Mouse (Mus musculus) neutrophil, adult 59 days (primary cell): Measurements from ENCODE around the gene Pnmal1. TPM values are rescaled to one million over a fixed set of nuclear protein-coding genes. Genes with fewer than 3 reads are reported as not detected.

ENCODE experiments used
- total RNA-seq, 2 experiments: library from RNA; stranded (reverse); gene quantifications; 1 replicate in 1 of 2; 2 replicates in 1 of 2; pipeline ENCODE4 v1.2.4; 2023

Gene Pnmal1
- total RNA-seq: not detected

DNA sequence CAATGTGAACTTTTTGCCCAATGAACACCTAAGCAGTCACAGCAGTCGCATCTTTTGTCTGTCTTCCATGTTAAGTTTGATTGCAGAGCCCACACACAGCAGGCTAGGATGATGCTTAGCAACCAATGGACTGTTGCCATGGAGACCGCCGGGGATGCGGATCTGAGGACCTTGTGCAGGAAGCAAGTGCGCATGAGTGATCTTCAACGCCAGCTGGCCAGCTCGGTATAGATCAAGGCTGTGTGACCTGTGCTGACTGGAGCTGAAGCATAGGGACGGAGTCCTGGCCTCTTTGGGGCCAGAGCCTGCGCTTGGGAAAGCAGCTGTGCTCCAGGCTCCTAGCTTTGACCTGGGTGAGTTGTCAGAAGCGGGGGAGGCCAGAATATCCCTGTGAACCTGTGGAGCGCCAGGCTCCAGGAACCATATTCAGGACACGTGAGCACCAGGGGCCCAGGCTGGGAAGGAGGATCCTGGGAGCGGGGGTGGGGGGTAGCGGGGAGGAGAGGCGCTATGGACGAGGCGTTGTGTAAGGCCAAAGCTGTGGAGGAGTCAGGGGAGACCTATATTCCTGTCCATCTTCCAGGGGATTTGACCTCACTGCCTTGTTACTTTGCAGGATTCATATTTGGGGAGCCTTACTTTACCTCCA, at the start of gene Pnmal1:
TSS of gene Pnmal1 (plus strand) at position 141 of the 649 bp plus-strand sequence.

DNA sequence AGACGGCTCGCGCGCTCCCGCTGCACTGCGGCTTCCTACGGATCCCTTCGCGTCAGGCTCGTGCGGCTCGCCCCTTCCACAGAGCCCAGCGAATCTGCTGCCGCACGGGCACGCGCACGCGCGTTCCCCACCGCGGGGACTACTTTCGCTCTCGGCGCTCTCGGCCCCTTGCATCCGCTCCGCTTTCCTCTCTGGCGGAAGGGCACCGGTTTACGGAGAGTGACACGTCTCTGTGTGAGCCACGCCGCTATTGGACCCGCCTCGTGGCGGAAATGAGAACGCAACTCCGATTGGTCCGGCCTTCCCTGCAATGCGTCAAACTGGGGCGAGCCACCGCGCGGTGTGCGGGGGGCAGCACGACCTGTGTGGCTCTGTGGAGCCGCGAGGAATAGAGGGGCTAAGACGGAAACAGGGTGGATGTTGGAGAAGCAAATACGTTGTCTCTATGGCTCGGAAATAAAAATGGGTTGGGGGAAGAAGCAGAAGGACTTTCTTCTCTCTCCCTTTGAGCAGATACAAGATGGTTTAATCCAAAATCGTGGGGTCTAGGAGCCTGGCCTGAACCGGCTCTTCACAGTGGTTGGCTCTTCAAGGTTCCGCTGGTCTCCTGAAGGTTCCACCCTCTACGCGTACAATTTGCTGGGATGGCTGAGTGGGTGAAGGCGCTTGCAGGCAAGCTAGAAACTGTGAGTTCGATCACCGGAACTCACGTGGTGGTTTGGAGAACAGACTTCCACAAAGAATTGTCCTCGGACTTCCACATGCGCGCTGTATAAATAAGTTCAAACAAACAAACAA, 35.2 kb upstream of the Pnmal1 start, which contains the start of gene Calm3:
TSS of gene Calm3 (minus strand) at position 78 of the 798 bp plus-strand sequence.

DNA sequence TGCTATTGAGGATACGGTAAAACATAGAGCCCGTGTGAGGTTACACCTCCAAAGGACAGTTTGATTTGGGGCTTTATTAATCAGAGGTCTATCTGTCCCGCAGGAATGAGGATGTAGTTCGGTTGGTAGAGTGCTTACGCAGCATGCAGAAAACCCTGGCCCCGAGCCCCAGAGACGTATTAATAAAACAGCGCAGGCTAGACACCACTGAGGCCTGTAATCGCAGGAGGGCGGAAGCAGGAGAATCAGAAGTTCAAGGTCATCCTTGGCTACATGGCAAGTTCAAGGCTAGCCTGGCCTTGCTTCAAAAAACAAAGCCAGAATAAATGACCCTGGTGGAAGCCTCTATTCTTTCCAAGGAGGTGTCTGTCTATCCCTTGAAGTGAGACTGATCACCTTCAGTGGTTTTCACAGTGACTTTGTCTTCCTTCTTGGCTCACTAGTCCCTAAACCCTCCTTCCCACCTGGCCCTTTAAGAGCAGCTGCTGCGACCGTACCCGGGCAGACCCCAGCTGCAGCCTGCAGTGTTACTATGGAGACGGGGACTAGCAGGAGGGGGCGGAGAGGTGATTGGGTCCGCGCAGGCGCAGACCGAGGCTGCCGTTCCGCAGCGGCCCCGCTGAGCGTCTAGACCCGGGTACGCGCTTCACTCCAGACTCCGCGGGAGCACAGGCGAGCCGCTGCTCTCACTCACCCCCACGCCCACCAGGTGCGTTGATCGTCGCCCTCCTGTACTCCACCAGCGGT, 15.2 kb upstream of the Pnmal1 start, which contains the start of gene Pnmal2:
TSS of gene Pnmal2 (plus strand) at position 622 of the 747 bp plus-strand sequence.

DNA sequence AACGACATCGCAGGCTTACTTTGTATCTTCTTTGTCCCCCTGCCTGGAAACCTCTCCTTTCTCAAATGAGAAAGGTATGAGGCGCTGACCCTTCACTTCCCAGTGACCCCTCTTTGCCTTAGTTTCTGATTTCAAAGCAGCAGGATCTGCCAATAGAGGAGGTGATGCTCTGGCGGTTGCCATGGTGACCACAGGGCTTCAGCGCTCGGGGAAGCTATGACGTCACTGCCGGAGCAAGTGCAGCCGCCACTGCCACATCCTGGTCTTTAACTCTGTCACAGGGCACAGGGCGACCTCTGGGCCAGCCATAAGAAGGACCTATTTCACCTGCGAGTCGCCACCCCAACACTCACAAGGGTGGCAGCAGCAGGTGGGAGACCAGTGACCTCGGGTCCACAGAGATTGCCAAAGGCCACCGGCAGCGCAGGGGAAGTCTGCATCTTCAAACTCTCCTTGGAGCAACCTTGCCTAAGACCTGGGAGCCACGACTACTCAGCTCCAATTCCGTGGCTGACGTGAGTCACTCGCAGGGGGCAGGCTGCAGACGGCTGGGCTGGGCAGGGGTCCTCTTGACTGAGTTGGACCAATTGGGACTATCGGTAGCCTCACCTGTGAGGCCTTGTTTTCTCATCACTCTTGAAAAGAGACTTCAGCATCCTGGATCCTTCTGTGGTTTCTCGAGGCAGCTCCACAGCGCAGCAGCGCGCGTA, 23.5 kb downstream of the Pnmal1 start, which contains the start of gene Gm42372:
TSS of gene Gm42372 (plus strand) at position 228 of the 710 bp plus-strand sequence.

DNA sequence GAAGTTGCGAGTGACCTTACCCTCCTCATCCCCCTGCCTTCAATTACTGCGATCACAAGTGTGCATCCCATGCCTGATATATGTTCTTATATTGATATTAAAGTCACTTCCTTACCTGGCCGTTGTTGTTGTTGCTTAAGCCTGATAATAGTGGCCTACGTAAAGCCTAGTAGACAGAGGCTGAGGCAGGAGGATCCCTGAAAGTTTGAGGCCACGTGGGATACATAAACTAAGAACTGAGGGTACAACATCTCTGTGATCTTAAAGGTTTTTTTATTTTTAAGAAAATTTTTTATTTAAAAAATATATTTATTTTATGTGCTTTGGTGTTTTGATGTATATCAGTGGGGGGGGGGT, 33.0 kb downstream of the Pnmal1 start, which contains the start of gene Ccdc8:
TSS of gene Ccdc8 (plus strand) at position 258 of the 357 bp plus-strand sequence.

Other genes with a start within 250 kb of the Pnmal1 start
- not detected for gene Ceacam9, start 237.8 kb upstream of the Pnmal1 start, total RNA-seq
- gene Ap2s1, start 221.3 kb upstream of the Pnmal1 start, total RNA-seq: 100 to 1,000 TPM; 141 to 154 TPM
- 10 to 100 TPM; 37.3 to 44.7 TPM for gene Slc1a5, start 178.3 kb upstream of the Pnmal1 start, total RNA-seq
- gene Strn4, start 143.8 kb upstream of the Pnmal1 start, total RNA-seq: 10 to 100 TPM; 59.5 to 67.7 TPM
- gene Fkrp, start 142.9 kb upstream of the Pnmal1 start, total RNA-seq: 10 to 100 TPM; 13.8 to 16.2 TPM
- gene Prkd2, start 116.8 kb upstream of the Pnmal1 start, total RNA-seq: 10 to 100 TPM; 44.6 to 59.5 TPM
- gene Dact3, start 84.4 kb upstream of the Pnmal1 start, total RNA-seq: not detected
- not detected for gene Gng8, start 67.9 kb upstream of the Pnmal1 start, total RNA-seq
- gene Ptgir, start 53.2 kb upstream of the Pnmal1 start, total RNA-seq: 10 to 100 TPM; 29.5 to 31.3 TPM
- 100 to 1,000 TPM; 202 to 213 TPM for gene Calm3, start 35.6 kb upstream of the Pnmal1 start, total RNA-seq
- not detected for gene Pnmal2, start 15.0 kb upstream of the Pnmal1 start, total RNA-seq
- gene Gm42372, start 23.4 kb downstream of the Pnmal1 start, total RNA-seq: under 1 TPM in 1 of 2 experiments, not detected in 1; 0.07 TPM
- gene Ccdc8, start 33.0 kb downstream of the Pnmal1 start, total RNA-seq: under 1 TPM; 0.20 to 0.29 TPM
- gene Ppp5c, start 68.2 kb downstream of the Pnmal1 start, total RNA-seq: 10 to 100 TPM; 34.7 to 45.5 TPM
- gene Hif3a, start 102.7 kb downstream of the Pnmal1 start, total RNA-seq: under 1 TPM; 0.22 to 0.76 TPM
- under 1 TPM in 1 of 2 experiments, not detected in 1; 0.07 TPM for gene Psg16, start 114.4 kb downstream of the Pnmal1 start, total RNA-seq
- gene Ceacam3, start 190.6 kb downstream of the Pnmal1 start, total RNA-seq: not detected
- not detected for gene Psg29, start 243.8 kb downstream of the Pnmal1 start, total RNA-seq